Mouse (Mus musculus) liver, adult 2 months (tissue): ENCODE data around the gene Serpinb1b. TPM values are rescaled to one million over a fixed set of nuclear protein-coding genes. Genes with fewer than 3 reads are reported as not detected.

Source experiments
- DNase-seq: peaks from one replicate; pipeline ENCODE4 v3.0.0-alpha.2; 2011; ENCODE audit warnings: low read depth, low spot score; ENCODE audit errors: extremely low read depth
- H3K27ac ChIP-seq: fragments of 200-500 bp; replicated peaks from 2 replicates; pipeline ENCODE4 v1.5.1; 2012; ENCODE audit warnings: low read depth, mild to moderate bottlenecking, control low read depth, inconsistent platforms, low read length; ENCODE audit not compliant: insufficient read depth
- H3K27me3 ChIP-seq: fragments of 200-500 bp; 2 replicates; pipeline ENCODE4 v1.6.1; 2012; ENCODE audit warnings: mild to moderate bottlenecking, moderate library complexity, low read length, inconsistent platforms; ENCODE audit not compliant: control insufficient read depth, insufficient read depth
- H3K36me3 ChIP-seq: fragments of 200-500 bp; 2 replicates; pipeline ENCODE4 v1.6.1; 2012; ENCODE audit warnings: low read length, inconsistent platforms; ENCODE audit not compliant: control insufficient read depth, insufficient read depth
- H3K4me1 ChIP-seq: fragments of 200-500 bp; 2 replicates; pipeline ENCODE4 v1.6.1; 2011; ENCODE audit warnings: low read length; ENCODE audit not compliant: control insufficient read depth, insufficient read depth
- H3K4me3 ChIP-seq: fragments of 200-500 bp; 2 replicates; pipeline ENCODE4 v1.5.1; 2011; ENCODE audit warnings: low read depth, mild to moderate bottlenecking, control low read depth, low read length, moderate library complexity; ENCODE audit not compliant: insufficient read depth
- H3K79me2 ChIP-seq: fragments of 200-500 bp; 2 replicates; pipeline ENCODE4 v1.6.1; 2012; ENCODE audit warnings: inconsistent platforms, mild to moderate bottlenecking, low read length, moderate library complexity; ENCODE audit not compliant: control insufficient read depth, insufficient read depth
- H3K9ac ChIP-seq: fragments of 200-500 bp; 2 replicates; pipeline ENCODE4 v1.6.1; 2012; ENCODE audit warnings: low read depth, mild to moderate bottlenecking, control low read depth, inconsistent platforms, low read length
- CTCF ChIP-seq: fragments of 200-500 bp; IDR thresholded peaks from 2 replicates; pipeline ENCODE4 v1.5.1; 2011; ENCODE audit warnings: low read depth, low read length, control low read depth
- POLR2A ChIP-seq: fragments of 200-500 bp; IDR thresholded peaks from 2 replicates; pipeline ENCODE4 v1.6.1; 2011; ENCODE audit warnings: low read length, control low read depth; ENCODE audit not compliant: insufficient read depth; ENCODE audit errors: extremely low read depth
- WGBS: fragments of 180-500 bp; shearing (Covaris S2); methylation state at CpG from one replicate; pipeline ENCODE4 v1.1.7; 2018; 5-methylcytosine and 5-hydroxymethylcytosine counted together
- polyA plus RNA-seq: library from polyadenylated mRNA; depleted of rRNA; stranded (reverse); fragments of >200 nt; gene quantifications from 2 replicates; pipeline ENCODE4 v1.2.3, GENCODE M21; 2012; rRNA removed
- total RNA-seq: library from RNA; depleted of rRNA; stranded (reverse); fragments of >200 nt; gene quantifications from 2 replicates; pipeline ENCODE4 v1.2.3, GENCODE M21; 2014; rRNA removed

Gene Serpinb1b
- total and polyA plus RNA-seq, 2 experiments, result 0.09 TPM; not detected in 1

- H3K4me3 ChIP-seq, result no peak overlapping the region
- no peaks in the 10 kb centered on the region for H3K4me1 ChIP-seq
- TF ChIP-seq POLR2A, result no peak
- TF ChIP-seq CTCF, result no peak
- H3K27me3 ChIP-seq, result no peaks in the 10 kb centered on the region
- H3K9ac ChIP-seq, result no peak overlapping the region
- H3K36me3 ChIP-seq, result no peaks in the 10 kb centered on the region
- DNase-seq, result no peak
- no peaks in the 10 kb centered on the region for H3K79me2 ChIP-seq
- no peak overlapping the region for H3K27ac ChIP-seq
Observed at GRCm38 (mm10) chr13:33105626-33106025, 27.3 kb downstream of the Serpinb1b start.

- H3K4me1 ChIP-seq, result no peaks in the 10 kb centered on the region
- 55% methylated on average over 3 of the region's 3 CpGs for WGBS
- H3K27me3 ChIP-seq, result no peaks in the 10 kb centered on the region
- no peak overlapping the region for H3K9ac ChIP-seq
- TF ChIP-seq POLR2A, result no peak
- no peak for TF ChIP-seq CTCF
- H3K36me3 ChIP-seq, result no peaks in the 10 kb centered on the region
- H3K27ac ChIP-seq, result no peak overlapping the region
- H3K79me2 ChIP-seq, result no peaks in the 10 kb centered on the region
- DNase-seq, result no peak
- H3K4me3 ChIP-seq, result no peak overlapping the region
Observed at GRCm38 (mm10) chr13:33113054-33113453, 34.7 kb downstream of the Serpinb1b start.

GRCm38 (mm10) chr13:33137717-33138116, 59.3 kb downstream of the Serpinb1b start:
- no peak for TF ChIP-seq POLR2A
- TF ChIP-seq CTCF, result no peak
- H3K27me3 ChIP-seq, result no peaks in the 10 kb centered on the region
- no peaks in the 10 kb centered on the region for H3K79me2 ChIP-seq
- H3K9ac ChIP-seq, result no peak overlapping the region
- no peak overlapping the region for H3K4me3 ChIP-seq
- H3K4me1 ChIP-seq, result no peaks in the 10 kb centered on the region
- no peaks in the 10 kb centered on the region for H3K36me3 ChIP-seq
- no peak overlapping the region for H3K27ac ChIP-seq
- no peak for DNase-seq
- WGBS, result 86% methylated on average over 2 of the region's 2 CpGs

GRCm38 (mm10) chr13:33141435-33141834, 63.1 kb downstream of the Serpinb1b start:
- DNase-seq, result no peak
- Histone ChIP-seq H3K4me3 (no peak overlapping the region), H3K79me2 (no peaks in the 10 kb centered on the region), H3K36me3 (no peaks in the 10 kb centered on the region), H3K27me3 (no peaks in the 10 kb centered on the region), H3K27ac (no peak overlapping the region), H3K4me1 (no peaks in the 10 kb centered on the region), H3K9ac (no peak overlapping the region)
- TF ChIP-seq CTCF (no peak), POLR2A (no peak)
- 65% methylated on average over 3 of the region's 3 CpGs for WGBS

Other genes starting within 250 kb of the Serpinb1b start
- gene Serpinb1a, start 227.4 kb upstream of the Serpinb1b start, total RNA-seq, result 6.7 and 11.2 TPM in 2 replicates
- gene Serpinb1a, start 227.4 kb upstream of the Serpinb1b start, polyA plus RNA-seq, result 4.7 and 5.1 TPM in 2 replicates
- 0.28 TPM in 1 of 2 replicates, not detected in the other for gene Serpinb1c, start 180.4 kb upstream of the Serpinb1b start, total RNA-seq
- 0.15 TPM in 1 of 2 replicates, not detected in the other for gene Serpinb1c, start 180.4 kb upstream of the Serpinb1b start, polyA plus RNA-seq
- gene Serpinb6b, start 113.4 kb upstream of the Serpinb1b start, total RNA-seq, result 2.6 and 2.7 TPM in 2 replicates
- gene Serpinb6b, start 113.4 kb upstream of the Serpinb1b start, polyA plus RNA-seq, result 0.33 and 0.60 TPM in 2 replicates
- 7.2 and 11.9 TPM in 2 replicates for gene Serpinb9, start 75.3 kb upstream of the Serpinb1b start, total RNA-seq
- 1.8 and 2.6 TPM in 2 replicates for gene Serpinb9, start 75.3 kb upstream of the Serpinb1b start, polyA plus RNA-seq
- not detected in 2 replicates for gene Serpinb9b, start 51.2 kb upstream of the Serpinb1b start, total RNA-seq
- gene Serpinb9b, start 51.2 kb upstream of the Serpinb1b start, polyA plus RNA-seq, result 0.04 and 0.05 TPM in 2 replicates
- not detected in 2 replicates for gene Serpinb9c, start 81.2 kb downstream of the Serpinb1b start, total RNA-seq
- gene Serpinb9c, start 81.2 kb downstream of the Serpinb1b start, polyA plus RNA-seq, result not detected in 2 replicates
- not detected in 2 replicates for gene Serpinb9d, start 114.4 kb downstream of the Serpinb1b start, total RNA-seq
- not detected in 2 replicates for gene Serpinb9d, start 114.4 kb downstream of the Serpinb1b start, polyA plus RNA-seq
- not detected in 2 replicates for gene Serpinb9e, start 171.0 kb downstream of the Serpinb1b start, total RNA-seq
- gene Serpinb9e, start 171.0 kb downstream of the Serpinb1b start, polyA plus RNA-seq, result not detected in 2 replicates
- not detected in 2 replicates for gene Serpinb9f, start 245.5 kb downstream of the Serpinb1b start, total RNA-seq
- gene Serpinb9f, start 245.5 kb downstream of the Serpinb1b start, polyA plus RNA-seq, result not detected in 2 replicates